Mouse (Mus musculus): ENCODE data around the gene Prrg2.

- TF ChIP-seq CTCF (IDR thresholded peaks at IDR 0.05; ENCODE audit: low read depth) (no peak), EP300 (IDR thresholded peaks at IDR 0.05; ENCODE audit: low read depth) (no peak)
These were observed 11.5 kb upstream of the Prrg2 start for GRCm38 (mm10) chr7:45073949-45074348.

Data from liver, postnatal 0 days (tissue).